Mouse (Mus musculus) midbrain, embryonic 12.5 days (tissue): ENCODE results near the gene Rpl14. TPM values are rescaled to one million over a fixed set of nuclear protein-coding genes. Genes with fewer than 3 reads are reported as not detected.

Experiments
- ATAC-seq: fragments of 200-750 bp; cut with Nextera tagmentation; 2 replicates; pipeline ENCODE4 v1.8.0; 2017; ENCODE audit warnings: low read depth, moderate TSS enrichment, moderate library complexity; ENCODE audit not compliant: low FRiP score
- H3K27ac ChIP-seq: fragments of 300-500 bp; sonication (generic); replicated peaks from 2 replicates; pipeline ENCODE4 v1.5.1; 2016; ENCODE audit warnings: mild to moderate bottlenecking
- H3K27me3 ChIP-seq: fragments of 300-500 bp; sonication (generic); 2 replicates; pipeline ENCODE4 v1.6.1; 2016; ENCODE audit warnings: mild to moderate bottlenecking
- H3K36me3 ChIP-seq: fragments of 300-500 bp; sonication (generic); 2 replicates; pipeline ENCODE4 v1.6.1; 2016
- H3K4me1 ChIP-seq: fragments of 300-500 bp; sonication (generic); 2 replicates; pipeline ENCODE4 v1.6.1; 2016
- H3K4me2 ChIP-seq: fragments of 300-500 bp; sonication (generic); replicated peaks from 2 replicates; pipeline ENCODE4 v1.6.1; 2016; ENCODE audit warnings: mild to moderate bottlenecking, moderate library complexity
- H3K4me3 ChIP-seq: fragments of 300-500 bp; sonication (generic); 2 replicates; pipeline ENCODE4 v1.5.1; 2016; ENCODE audit warnings: mild to moderate bottlenecking
- H3K9ac ChIP-seq: fragments of 300-500 bp; sonication (generic); replicated peaks from 2 replicates; pipeline ENCODE4 v1.6.1; 2016; ENCODE audit warnings: mild to moderate bottlenecking, moderate library complexity
- H3K9me3 ChIP-seq: fragments of 300-500 bp; sonication (generic); 2 replicates; pipeline ENCODE4 v1.6.1; 2016; ENCODE audit warnings: mild to moderate bottlenecking
- WGBS: fragments of 180-500 bp; shearing (Covaris S2); methylation state at CpG from one replicate; pipeline ENCODE4 v1.1.7; 2016; 5-methylcytosine and 5-hydroxymethylcytosine counted together
- polyA plus RNA-seq: library from polyadenylated mRNA; unstranded; fragments of >200 nt; fragmentation: Nextera tagmentation; extraction: Ambion mirVana; gene quantifications from 2 replicates; pipeline ENCODE4 v1.2.1, GENCODE M21; 2016

The Rpl14 gene
- polyA plus RNA-seq, 1 experiment from 2014 or later = 583 TPM

DNA sequence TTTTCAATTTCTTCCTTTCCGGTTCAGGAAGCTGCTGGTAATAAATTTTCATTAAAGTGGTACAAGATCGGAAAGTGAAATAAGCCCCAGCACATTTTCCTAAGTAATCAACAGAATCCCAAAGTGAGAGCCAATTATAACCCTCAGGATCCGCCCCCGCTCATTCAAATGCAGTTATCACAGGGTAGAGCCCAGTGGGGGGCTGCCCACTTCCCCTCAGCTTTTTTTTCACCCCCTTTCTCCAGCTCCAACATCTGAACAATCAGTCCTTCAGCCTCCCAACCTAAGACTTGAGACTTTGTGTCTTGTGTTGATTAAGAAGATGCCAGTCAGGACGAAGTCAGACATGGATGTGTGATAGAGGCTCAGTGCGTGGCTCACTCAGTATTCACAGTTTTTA is 23.6 kb downstream of the Rpl14 start:
- no peak for ATAC-seq
- Histone ChIP-seq H3K36me3 (no peaks in the 10 kb centered on the region), H3K4me3 (no peak overlapping the region), H3K9me3 (no peaks in the 10 kb centered on the region), H3K27ac (no peak overlapping the region), H3K27me3 (peaks cover 4% of the 10 kb centered on the region), H3K4me1 (peaks cover 22% of the 10 kb centered on the region), H3K4me2 (no peak overlapping the region), H3K9ac (no peak overlapping the region)
- 47% methylated on average over 6 of the region's 6 CpGs for WGBS

DNA sequence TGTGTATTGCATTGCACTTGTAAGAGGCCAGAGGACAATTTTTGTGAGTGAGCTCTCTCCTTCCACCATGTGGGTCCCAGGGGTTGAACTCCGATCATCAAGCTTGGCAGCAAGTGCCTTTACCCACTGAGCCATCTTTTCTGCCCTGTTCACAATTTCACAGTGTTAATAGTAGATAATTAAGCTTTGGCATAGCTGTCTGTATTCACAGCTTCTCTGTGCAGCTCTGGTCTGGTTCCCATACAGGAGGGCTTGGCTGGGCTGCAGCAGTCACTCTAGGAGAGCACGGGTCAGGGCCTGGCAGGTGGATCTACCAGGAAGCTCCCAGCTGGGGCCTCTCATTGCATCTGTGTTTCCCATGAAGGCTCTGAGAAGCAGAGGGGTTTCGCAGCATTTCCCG is 24.1 kb downstream of the Rpl14 start:
- Histone ChIP-seq H3K4me2 (no peak overlapping the region), H3K36me3 (no peaks in the 10 kb centered on the region), H3K4me3 (no peak overlapping the region), H3K27me3 (peaks cover 4% of the 10 kb centered on the region), H3K4me1 (peaks cover 22% of the 10 kb centered on the region), H3K9me3 (no peaks in the 10 kb centered on the region), H3K9ac (no peak overlapping the region), H3K27ac (no peak overlapping the region)
- no peak for ATAC-seq
- 72% methylated on average over 4 of the region's 4 CpGs for WGBS

DNA sequence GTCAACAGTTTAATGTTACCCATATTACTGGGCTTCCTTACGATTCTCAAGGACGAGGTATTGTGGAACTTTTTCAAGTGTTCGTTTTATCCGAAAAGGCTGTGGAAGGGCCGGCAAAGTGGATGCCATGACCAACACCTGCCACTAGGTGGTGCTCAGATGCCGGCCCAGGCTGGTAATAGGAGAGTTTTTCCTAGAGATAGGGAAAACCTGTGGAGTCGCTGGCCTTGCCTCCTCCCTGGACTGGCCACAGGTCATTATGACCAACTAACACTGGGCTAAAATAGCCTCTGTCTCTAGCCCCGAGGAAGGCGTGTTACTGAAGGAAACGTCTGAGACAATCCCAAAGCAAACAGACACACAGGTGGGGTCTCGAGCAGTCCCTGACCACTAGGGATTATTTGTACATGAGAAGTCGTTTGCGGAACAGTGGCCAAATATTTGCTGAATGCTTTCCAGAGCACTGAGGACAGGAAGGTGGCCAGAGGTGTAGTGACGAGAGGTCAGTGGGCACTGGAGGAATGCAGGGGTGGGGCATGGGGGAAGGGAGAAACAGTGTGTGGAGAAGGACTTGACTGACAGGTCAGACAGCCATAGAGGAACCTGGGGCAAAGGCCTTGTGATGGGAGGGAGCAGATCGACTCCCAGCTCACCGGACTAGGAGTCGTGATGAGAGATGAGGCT is 30.4 kb downstream of the Rpl14 start:
- 23% methylated on average over 17 of the region's 17 CpGs for WGBS
- H3K4me1 ChIP-seq = peaks cover 28% of the 10 kb centered on the region
- H3K27ac ChIP-seq = no peak overlapping the region
- H3K36me3 ChIP-seq = no peaks in the 10 kb centered on the region
- H3K4me3 ChIP-seq = no peak overlapping the region
- peaks cover 16% of the 10 kb centered on the region for H3K27me3 ChIP-seq
- H3K9ac ChIP-seq = no peak overlapping the region
- ATAC-seq = no peak; the same call in 1 of the 2 replicates
- no peak overlapping the region for H3K4me2 ChIP-seq
- no peaks in the 10 kb centered on the region for H3K9me3 ChIP-seq

DNA sequence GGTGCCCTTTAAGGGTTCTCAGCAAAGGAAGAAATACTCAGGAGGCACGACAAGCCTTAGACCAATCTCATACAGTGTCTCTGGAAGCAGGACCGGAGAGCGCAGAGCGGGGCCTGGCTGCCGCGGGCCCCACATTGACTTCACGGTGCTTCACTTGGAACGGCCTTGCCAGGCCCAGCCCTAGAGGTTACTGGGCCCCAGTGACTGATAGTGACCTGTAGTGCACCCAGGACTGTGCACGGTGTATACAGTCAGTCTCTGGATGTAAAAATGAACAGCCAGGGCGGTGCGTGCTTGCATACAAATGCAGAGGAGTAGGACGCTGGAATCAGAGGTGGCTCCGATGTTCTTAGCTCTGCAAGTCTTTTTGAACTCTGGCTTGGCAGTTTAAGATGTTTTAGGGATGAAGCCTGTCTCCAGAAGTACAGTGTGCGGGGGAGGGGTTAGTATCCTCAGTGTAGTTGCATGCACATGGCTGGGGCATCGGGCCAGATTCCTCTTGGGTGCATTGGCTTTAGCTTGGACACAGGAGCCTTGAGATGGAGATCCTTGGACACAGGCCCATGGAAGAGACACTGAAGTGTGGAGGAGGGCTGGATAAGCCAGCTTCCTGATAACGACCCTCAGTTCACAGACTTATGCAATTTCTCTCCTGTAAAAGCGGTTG is 31.1 kb downstream of the Rpl14 start:
- H3K36me3 ChIP-seq = no peaks in the 10 kb centered on the region
- ATAC-seq = peak; percentile 53
- H3K4me3 ChIP-seq = no peak overlapping the region
- H3K27me3 ChIP-seq = peaks cover 16% of the 10 kb centered on the region
- 0 out of 2 replicates have a peak overlapping the region, but pooled peaks have one; percentile 58 for H3K27ac ChIP-seq
- H3K4me1 ChIP-seq = peaks cover 28% of the 10 kb centered on the region
- H3K9ac ChIP-seq = peak overlapping the region; percentile 34; the same call in 1 of the 2 replicates
- peaks cover 1% of the 10 kb centered on the region for H3K9me3 ChIP-seq
- peak overlapping the region; percentile 32; the same call in 1 of the 2 replicates for H3K4me2 ChIP-seq
- 56% methylated on average over 17 of the region's 17 CpGs for WGBS

DNA sequence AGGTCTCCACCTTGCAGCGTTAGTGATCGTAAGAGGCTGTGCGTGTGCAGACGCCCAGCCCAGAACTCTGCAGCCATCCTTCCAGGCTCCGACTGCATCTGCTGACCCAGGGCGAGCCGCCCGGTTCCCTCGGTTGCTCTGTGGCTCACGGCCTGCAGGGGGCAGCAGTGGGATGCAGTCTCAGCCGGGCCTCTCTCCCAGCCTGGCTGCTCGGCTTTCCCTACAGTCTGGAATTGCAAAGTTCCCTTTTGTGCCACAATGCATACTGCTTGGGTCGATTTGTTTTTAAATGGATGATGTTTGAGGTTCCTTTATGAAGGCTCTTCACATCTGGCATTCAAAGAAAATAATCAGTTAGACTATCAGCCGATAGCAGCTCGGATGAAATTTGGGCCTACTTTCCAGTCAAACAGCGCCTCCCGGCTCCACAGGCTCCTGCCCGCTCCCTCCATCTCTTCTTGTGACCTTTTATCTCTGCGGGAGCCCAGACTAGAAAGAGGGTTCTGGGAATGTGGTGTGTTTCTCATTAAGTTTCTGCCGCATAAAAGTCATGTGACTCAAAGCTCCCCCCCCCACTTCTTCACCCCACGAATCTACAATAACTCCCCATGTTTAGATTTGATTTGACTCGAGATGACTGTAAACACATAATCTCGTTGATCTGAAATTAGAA is 31.7 kb downstream of the Rpl14 start:
- Histone ChIP-seq H3K27me3 (peaks cover 16% of the 10 kb centered on the region), H3K4me3 (0 out of 2 replicates have a peak overlapping the region, but pooled peaks have one; percentile 10), H3K4me2 (peak overlapping the region; percentile 32), H3K9ac (peak overlapping the region; percentile 34), H3K9me3 (peaks cover 8% of the 10 kb centered on the region), H3K4me1 (peaks cover 28% of the 10 kb centered on the region), H3K27ac (peak overlapping the region; percentile 58), H3K36me3 (no peaks in the 10 kb centered on the region)
- ATAC-seq = peak; percentile 88
- 1% methylated on average over 23 of the region's 23 CpGs for WGBS

DNA sequence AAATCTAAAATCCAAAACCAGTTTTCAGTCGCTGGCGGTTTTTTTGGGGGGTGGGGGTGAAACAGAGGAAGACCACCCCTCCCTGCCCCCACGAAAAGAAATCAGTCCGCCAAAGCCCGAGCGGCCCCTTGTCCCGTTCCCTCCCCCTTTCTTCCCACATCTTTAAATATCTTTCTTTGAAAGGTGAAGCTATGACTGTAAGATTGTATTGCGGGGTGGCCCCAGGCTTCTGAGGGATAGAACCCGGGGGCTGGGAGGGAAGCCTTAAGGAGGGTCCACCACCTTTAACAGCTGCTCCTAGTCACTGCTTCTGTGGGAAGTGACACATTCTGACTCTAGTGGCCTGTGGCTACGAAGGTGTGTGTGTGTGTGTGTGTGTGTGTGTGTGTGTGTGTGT is 32.3 kb downstream of the Rpl14 start:
- H3K4me3 ChIP-seq = 0 out of 2 replicates have a peak overlapping the region, but pooled peaks have one; percentile 10
- no peaks in the 10 kb centered on the region for H3K36me3 ChIP-seq
- peaks cover 12% of the 10 kb centered on the region for H3K9me3 ChIP-seq
- peak overlapping the region; percentile 32 for H3K4me2 ChIP-seq
- WGBS = 13% methylated on average over 10 of the region's 10 CpGs
- peaks cover 28% of the 10 kb centered on the region for H3K4me1 ChIP-seq
- H3K27ac ChIP-seq = peak overlapping the region; percentile 58
- peaks cover 16% of the 10 kb centered on the region for H3K27me3 ChIP-seq
- peak; percentile 31; the same call in 1 of the 2 replicates for ATAC-seq
- H3K9ac ChIP-seq = peak overlapping the region; percentile 34

DNA sequence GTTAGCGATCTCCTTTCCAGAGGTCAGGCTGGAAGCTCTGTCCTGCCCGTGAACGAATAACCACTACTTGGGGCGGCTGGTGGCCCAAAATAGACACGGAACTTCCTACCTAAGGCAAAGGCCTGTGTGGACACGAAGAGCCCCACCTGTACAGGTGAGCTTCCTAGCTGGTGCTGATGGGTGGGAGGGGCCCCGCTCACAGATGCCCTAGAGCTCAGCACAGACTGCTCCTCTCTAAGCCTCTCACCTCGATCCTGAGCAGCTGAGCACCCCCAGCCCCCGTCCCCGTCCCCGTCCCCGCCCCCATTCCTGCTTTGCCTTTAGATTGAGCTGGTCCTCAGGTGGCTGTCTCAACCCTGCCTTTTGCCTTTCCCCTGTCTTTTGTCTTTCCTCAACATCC is 32.7 kb downstream of the Rpl14 start:
- H3K4me2 ChIP-seq = peak overlapping the region; percentile 32
- H3K9me3 ChIP-seq = peaks cover 12% of the 10 kb centered on the region
- ATAC-seq = 0 out of 2 replicates have a peak, but pooled peaks have one; percentile 21
- peak overlapping the region; percentile 58; the same call in 1 of the 2 replicates for H3K27ac ChIP-seq
- 23% methylated on average over 12 of the region's 12 CpGs for WGBS
- H3K9ac ChIP-seq = peak overlapping the region; percentile 34; the same call in 1 of the 2 replicates
- peaks cover 16% of the 10 kb centered on the region for H3K27me3 ChIP-seq
- peaks cover 28% of the 10 kb centered on the region for H3K4me1 ChIP-seq
- no peaks in the 10 kb centered on the region for H3K36me3 ChIP-seq
- no peak overlapping the region for H3K4me3 ChIP-seq

DNA sequence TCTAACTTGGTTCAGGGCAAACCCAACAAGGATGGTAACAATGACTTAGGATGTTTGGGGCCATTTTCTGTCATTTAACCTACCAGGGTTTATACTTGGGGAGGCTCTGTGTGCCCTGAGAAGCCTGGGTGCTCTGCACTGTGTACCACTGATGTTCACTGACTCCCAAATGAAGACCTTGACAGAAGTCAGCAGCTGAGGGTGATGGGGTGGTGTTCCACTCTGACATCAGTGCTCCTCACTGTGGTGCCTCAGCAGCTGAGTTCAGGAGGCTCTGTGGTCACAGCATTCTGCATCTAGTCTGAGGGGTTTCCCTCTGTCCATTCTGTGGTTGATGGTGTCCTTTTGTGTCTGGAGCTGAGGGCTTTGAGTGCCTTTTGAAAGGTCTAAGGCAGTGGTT is 39.8 kb downstream of the Rpl14 start:
- no peak overlapping the region for H3K4me2 ChIP-seq
- no peaks in the 10 kb centered on the region for H3K27me3 ChIP-seq
- no peak overlapping the region for H3K9ac ChIP-seq
- ATAC-seq = no peak
- no peak overlapping the region for H3K4me3 ChIP-seq
- H3K4me1 ChIP-seq = no peaks in the 10 kb centered on the region
- H3K36me3 ChIP-seq = no peaks in the 10 kb centered on the region
- no peak overlapping the region for H3K27ac ChIP-seq
- peaks cover 12% of the 10 kb centered on the region for H3K9me3 ChIP-seq

DNA sequence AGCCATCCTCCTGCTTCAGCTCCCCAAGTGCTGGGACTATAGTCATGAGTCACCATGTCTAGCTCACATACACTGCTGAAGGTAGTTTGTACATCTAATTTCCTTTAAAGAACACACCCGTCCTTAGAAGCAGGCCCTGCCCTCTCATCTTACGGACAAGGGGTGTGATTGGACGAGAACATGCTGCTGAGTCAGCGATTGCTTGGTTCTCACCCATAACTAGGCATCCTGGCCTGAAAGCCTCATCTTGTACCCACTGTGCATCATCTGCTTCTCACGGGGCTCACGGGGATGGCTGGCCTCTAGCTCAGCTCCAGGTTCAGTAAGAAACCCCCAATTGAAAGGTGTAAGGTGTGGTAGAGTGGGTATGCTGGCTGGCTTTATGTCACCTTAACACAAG is 42.8 kb downstream of the Rpl14 start:
- H3K27me3 ChIP-seq = no peaks in the 10 kb centered on the region
- no peak overlapping the region for H3K9ac ChIP-seq
- H3K9me3 ChIP-seq = no peaks in the 10 kb centered on the region
- H3K27ac ChIP-seq = no peak overlapping the region
- H3K4me3 ChIP-seq = no peak overlapping the region
- no peaks in the 10 kb centered on the region for H3K36me3 ChIP-seq
- WGBS = 94% methylated on average over 6 of the region's 6 CpGs
- no peak for ATAC-seq
- H3K4me1 ChIP-seq = peaks cover 11% of the 10 kb centered on the region
- no peak overlapping the region for H3K4me2 ChIP-seq

DNA sequence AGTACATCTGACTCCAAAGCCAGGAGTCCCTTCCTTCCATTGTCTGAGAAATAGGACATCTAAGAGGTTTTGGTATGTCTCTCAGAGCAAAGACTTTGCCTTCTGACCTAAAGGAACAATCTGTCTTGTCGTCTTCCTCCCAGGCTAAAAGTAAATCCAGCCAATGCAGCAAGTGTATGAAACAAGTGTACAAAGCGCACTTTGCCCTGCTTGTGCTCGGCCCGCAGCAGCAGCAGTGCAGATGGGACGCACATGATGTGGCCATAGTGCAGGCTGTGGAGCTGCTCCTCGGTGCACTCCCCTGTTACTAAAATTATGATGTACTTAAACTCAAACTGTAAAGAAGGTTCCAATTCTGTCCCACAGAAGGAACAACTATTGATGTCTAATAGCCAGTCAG is 46.9 kb downstream of the Rpl14 start:
- H3K9me3 ChIP-seq = peaks cover 11% of the 10 kb centered on the region
- no peak overlapping the region for H3K27ac ChIP-seq
- no peak overlapping the region for H3K4me2 ChIP-seq
- no peaks in the 10 kb centered on the region for H3K27me3 ChIP-seq
- H3K4me1 ChIP-seq = peaks cover 34% of the 10 kb centered on the region
- H3K4me3 ChIP-seq = no peak overlapping the region
- H3K36me3 ChIP-seq = no peaks in the 10 kb centered on the region
- no peak for ATAC-seq
- WGBS = 67% methylated on average over 6 of the region's 6 CpGs
- H3K9ac ChIP-seq = no peak overlapping the region

DNA sequence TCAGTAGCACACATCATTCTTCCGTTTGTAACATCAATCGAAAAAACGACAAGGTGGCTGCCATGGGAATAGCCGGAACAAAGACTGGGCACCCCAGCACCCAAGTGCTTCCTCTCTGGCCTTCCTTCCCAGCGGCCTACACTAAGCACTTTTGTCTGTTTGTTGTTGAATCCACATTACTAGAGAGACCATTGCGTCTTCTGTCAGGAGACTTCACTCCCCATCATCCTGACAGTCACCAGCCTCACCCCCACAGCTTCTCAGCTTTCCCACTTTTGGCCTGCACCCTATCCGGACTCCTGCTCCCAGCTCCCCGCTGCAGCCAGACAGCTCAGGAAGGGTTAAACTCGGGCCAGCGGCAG is 48.1 kb downstream of the Rpl14 start:
- Histone ChIP-seq H3K4me2 (peak overlapping the region; percentile 46), H3K4me1 (peaks cover 34% of the 10 kb centered on the region), H3K4me3 (peak overlapping the region; percentile 20), H3K36me3 (no peaks in the 10 kb centered on the region), H3K9me3 (peaks cover 14% of the 10 kb centered on the region), H3K9ac (peak overlapping the region; percentile 4; the same call in 1 of the 2 replicates), H3K27ac (peak overlapping the region; percentile 93), H3K27me3 (no peaks in the 10 kb centered on the region)
- no peak for ATAC-seq
- WGBS = 1% methylated on average over 10 of the region's 10 CpGs
